Mouse (Mus musculus) stomach, postnatal 0 days (tissue): ENCODE measurements around the gene B3glct. TPM values are rescaled to one million over a fixed set of nuclear protein-coding genes. Genes with fewer than 3 reads are reported as not detected.

Source experiments
- ATAC-seq: fragments of 200-750 bp; cut with Nextera tagmentation; 2 replicates; pipeline ENCODE4 v1.8.0; 2017; ENCODE audit not compliant: low FRiP score, low TSS enrichment
- DNase-seq: peaks from one replicate; pipeline ENCODE4 v3.0.0-alpha.2; 2016; ENCODE audit warnings: low spot score
- H3K27ac ChIP-seq: fragments of 300-500 bp; sonication (generic); replicated peaks from 2 replicates; pipeline ENCODE4 v1.5.1; 2014; ENCODE audit warnings: mild to moderate bottlenecking, control low read depth
- H3K27me3 ChIP-seq: fragments of 300-500 bp; sonication (generic); 2 replicates; pipeline ENCODE4 v1.6.1; 2014; ENCODE audit warnings: low read length; ENCODE audit not compliant: control insufficient read depth, insufficient read depth
- H3K36me3 ChIP-seq: fragments of 300-500 bp; sonication (generic); 2 replicates; pipeline ENCODE4 v1.6.1; 2014; ENCODE audit warnings: low read length, mixed read lengths; ENCODE audit not compliant: control insufficient read depth, insufficient read depth
- H3K4me1 ChIP-seq: fragments of 300-500 bp; sonication (generic); replicated peaks from 2 replicates; pipeline ENCODE4 v1.6.1; 2014; ENCODE audit warnings: antibody characterized with exemption; ENCODE audit not compliant: control insufficient read depth, insufficient read depth
- H3K4me2 ChIP-seq: fragments of 300-500 bp; sonication (generic); replicated peaks from 2 replicates; pipeline ENCODE4 v1.6.1; 2014; ENCODE audit warnings: low read depth, mild to moderate bottlenecking, control low read depth, moderate library complexity
- H3K4me3 ChIP-seq: fragments of 300-500 bp; sonication (generic); 2 replicates; pipeline ENCODE4 v1.5.1; 2014; ENCODE audit warnings: low read depth, low read length, control low read depth
- H3K9ac ChIP-seq: fragments of 300-500 bp; sonication (generic); 2 replicates; pipeline ENCODE4 v1.6.1; 2014; ENCODE audit warnings: mild to moderate bottlenecking, low read length, control low read depth, mixed read lengths
- H3K9me3 ChIP-seq: fragments of 300-500 bp; sonication (generic); 2 replicates; pipeline ENCODE4 v1.6.1; 2016; ENCODE audit warnings: low read length; ENCODE audit not compliant: control insufficient read depth
- CTCF ChIP-seq: IDR thresholded peaks from 2 replicates; pipeline ENCODE4 v1.5.1; 2016; ENCODE audit warnings: antibody characterized with exemption, low read depth, mild to moderate bottlenecking, moderate library complexity
- EP300 ChIP-seq: optimal IDR thresholded peaks from 2 replicates; pipeline ENCODE3; 2016; ENCODE audit warnings: antibody characterized with exemption
- WGBS: fragments of 180-500 bp; shearing (Covaris S2); extraction: QIAGEN DNeasy Blood & Tissue Kit; methylation state at CpG from one replicate; pipeline ENCODE4 v1.1.7; 2014; 5-methylcytosine and 5-hydroxymethylcytosine counted together
- polyA plus RNA-seq: library from polyadenylated mRNA; unstranded; fragments of >200 nt; fragmentation: Nextera tagmentation; extraction: Ambion mirVana; gene quantifications from 2 replicates; pipeline ENCODE4 v1.2.1, GENCODE M21; 2015

Gene B3glct
- polyA plus RNA-seq, 1 experiment from 2014 or later, result 6.2 TPM

- no peak overlapping the region for H3K9ac ChIP-seq
- H3K9me3 ChIP-seq, result no peaks in the 10 kb centered on the region
- ATAC-seq, result no peak
- 47% methylated on average over 7 of the region's 7 CpGs for WGBS
- no peak overlapping the region for H3K4me3 ChIP-seq
- no peaks in the 10 kb centered on the region for H3K36me3 ChIP-seq
- TF ChIP-seq EP300 (no peak), CTCF (no peak)
- H3K27ac ChIP-seq, result no peak overlapping the region
- H3K4me2 ChIP-seq, result no peak overlapping the region
- no peak for DNase-seq
- H3K27me3 ChIP-seq, result no peaks in the 10 kb centered on the region
- 0 out of 2 replicates have a peak, but pooled peaks cover 3% of the 10 kb centered on the region for H3K4me1 ChIP-seq
Observed at GRCm38 (mm10) chr5:149679886-149680285, 1.9 kb downstream of the B3glct start.

DNA sequence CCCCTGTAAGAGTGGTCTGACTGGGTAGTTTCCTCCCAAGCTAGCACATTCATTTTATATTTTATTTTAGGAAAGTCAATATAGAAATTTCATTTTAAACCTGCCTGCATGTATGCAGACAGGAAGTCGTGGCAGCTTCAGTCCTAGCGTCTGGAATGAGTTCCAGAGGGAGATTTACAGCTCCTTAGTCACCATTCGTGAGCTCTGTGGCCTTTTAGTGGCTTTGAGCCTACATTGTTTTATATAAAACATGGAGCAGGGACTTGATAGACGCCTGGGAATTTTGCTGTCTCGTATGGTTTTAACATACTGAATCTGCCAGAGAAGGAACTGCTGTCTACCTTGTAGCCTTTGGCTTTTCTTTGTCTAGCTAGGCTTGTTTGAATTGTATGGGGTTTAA is 2.9 kb downstream of the B3glct start:
- Histone ChIP-seq H3K4me1 (0 out of 2 replicates have a peak, but pooled peaks cover 3% of the 10 kb centered on the region), H3K9ac (no peak overlapping the region), H3K9me3 (no peaks in the 10 kb centered on the region), H3K36me3 (no peaks in the 10 kb centered on the region), H3K4me2 (no peak overlapping the region), H3K4me3 (no peak overlapping the region), H3K27ac (no peak overlapping the region), H3K27me3 (no peaks in the 10 kb centered on the region)
- TF ChIP-seq CTCF, result no peak
- no peak for TF ChIP-seq EP300
- ATAC-seq, result no peak
- no peak for DNase-seq
- 60% methylated on average over 5 of the region's 5 CpGs for WGBS

GRCm38 (mm10) chr5:149689860-149690259 is 11.8 kb downstream of the B3glct start:
- Histone ChIP-seq H3K9ac (no peak overlapping the region), H3K4me2 (no peak overlapping the region), H3K36me3 (no peaks in the 10 kb centered on the region), H3K9me3 (no peaks in the 10 kb centered on the region), H3K27ac (no peak overlapping the region), H3K4me3 (no peak overlapping the region), H3K27me3 (no peaks in the 10 kb centered on the region), H3K4me1 (no peaks in the 10 kb centered on the region)
- ATAC-seq (no peak), DNase-seq (no peak)
- WGBS, result 87% methylated on average over 5 of the region's 5 CpGs
- TF ChIP-seq CTCF (no peak), EP300 (no peak)

DNA sequence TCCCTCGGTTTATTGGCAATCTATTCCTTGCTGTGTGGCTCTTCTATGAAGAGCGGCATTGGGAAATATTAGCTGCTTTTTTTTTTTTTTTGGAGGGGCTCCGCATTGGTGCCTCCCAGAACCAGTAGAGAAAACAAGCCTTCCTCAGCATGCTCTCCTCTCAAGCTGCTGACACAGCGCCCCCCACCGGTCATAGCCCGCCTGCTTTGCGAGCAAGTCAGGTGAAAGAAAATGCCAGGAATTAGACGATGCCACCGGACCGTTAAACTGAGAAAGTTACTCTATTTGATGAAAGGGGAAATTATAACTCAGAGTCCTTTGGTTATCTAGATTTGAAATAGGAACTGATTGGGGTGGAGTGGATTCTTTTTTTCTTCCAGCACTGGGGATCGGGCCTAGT is 14.5 kb downstream of the B3glct start:
- no peak for ATAC-seq
- 82% methylated on average over 11 of the region's 11 CpGs for WGBS

GRCm38 (mm10) chr5:149693200-149693599 is 15.2 kb downstream of the B3glct start:
- Histone ChIP-seq H3K4me3 (no peak overlapping the region), H3K4me2 (no peak overlapping the region), H3K4me1 (no peaks in the 10 kb centered on the region), H3K27ac (no peak overlapping the region), H3K36me3 (no peaks in the 10 kb centered on the region), H3K27me3 (no peaks in the 10 kb centered on the region), H3K9me3 (no peaks in the 10 kb centered on the region), H3K9ac (no peak overlapping the region)
- DNase-seq (no peak), ATAC-seq (no peak)
- 80% methylated on average over 2 of the region's 2 CpGs for WGBS
- peak; percentile 43 for TF ChIP-seq CTCF
- TF ChIP-seq EP300, result no peak

More for the DNA sequence above, 14.5 kb downstream of the B3glct start:
- H3K36me3 ChIP-seq, result no peaks in the 10 kb centered on the region
- H3K9ac ChIP-seq, result no peak overlapping the region
- no peak overlapping the region for H3K27ac ChIP-seq
- no peaks in the 10 kb centered on the region for H3K27me3 ChIP-seq
- TF ChIP-seq EP300 (no peak), CTCF (peak; percentile 22; the same call in 1 of the 2 replicates)
- no peak for DNase-seq
- no peaks in the 10 kb centered on the region for H3K9me3 ChIP-seq
- H3K4me1 ChIP-seq, result no peaks in the 10 kb centered on the region
- no peak overlapping the region for H3K4me2 ChIP-seq
- H3K4me3 ChIP-seq, result no peak overlapping the region

GRCm38 (mm10) chr5:149693968-149694367 is 15.9 kb downstream of the B3glct start:
- Histone ChIP-seq H3K36me3 (no peaks in the 10 kb centered on the region), H3K27me3 (no peaks in the 10 kb centered on the region), H3K27ac (no peak overlapping the region), H3K4me1 (no peaks in the 10 kb centered on the region), H3K9me3 (no peaks in the 10 kb centered on the region), H3K4me2 (no peak overlapping the region), H3K9ac (no peak overlapping the region), H3K4me3 (no peak overlapping the region)
- DNase-seq (no peak), ATAC-seq (no peak)
- TF ChIP-seq CTCF, result 0 out of 2 replicates have a peak, but pooled peaks have one; percentile 2
- TF ChIP-seq EP300, result no peak
- WGBS, result 85% methylated on average over 3 of the region's 3 CpGs
